Mouse (Mus musculus): Measurements from ENCODE around the gene Zfp715. TPM values are rescaled to one million over a fixed set of nuclear protein-coding genes. Genes with fewer than 3 reads are reported as not detected.
A peak's percentile ranks its signal among the peaks of the same experiment; 100 is the strongest.

Gene Zfp715
- total RNA-seq (2015) (26.5 and 26.8 TPM in 2 replicates), total RNA-seq (2017) (19.4 and 19.7 TPM in 2 replicates)

DNA sequence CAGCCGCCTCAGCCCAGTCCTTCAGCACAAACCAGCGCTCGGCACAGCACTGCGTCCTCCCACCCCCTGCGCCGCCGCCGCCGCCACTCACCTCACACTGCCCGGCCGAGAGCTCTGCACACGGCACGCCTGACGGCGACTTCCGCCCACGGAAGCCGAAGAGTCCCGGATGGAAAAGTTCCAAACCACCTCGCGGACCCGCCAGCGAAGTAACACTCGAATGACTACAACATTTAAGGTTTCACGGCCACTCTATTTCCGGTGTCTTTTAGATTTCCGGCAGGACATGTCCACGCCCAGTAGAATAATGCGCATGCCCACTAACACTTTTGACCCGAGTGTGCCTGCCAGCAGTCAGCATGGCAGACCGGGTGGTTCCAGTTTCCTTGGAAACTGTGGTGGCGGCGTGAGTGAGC, at the start of gene Zfp715:
Zfp715 (minus strand) TSS at position 282 of the 416 bp plus-strand sequence.
- peak; percentile 88 for ATAC-seq (replicated peaks; ENCODE audit: poor library complexity)

DNA sequence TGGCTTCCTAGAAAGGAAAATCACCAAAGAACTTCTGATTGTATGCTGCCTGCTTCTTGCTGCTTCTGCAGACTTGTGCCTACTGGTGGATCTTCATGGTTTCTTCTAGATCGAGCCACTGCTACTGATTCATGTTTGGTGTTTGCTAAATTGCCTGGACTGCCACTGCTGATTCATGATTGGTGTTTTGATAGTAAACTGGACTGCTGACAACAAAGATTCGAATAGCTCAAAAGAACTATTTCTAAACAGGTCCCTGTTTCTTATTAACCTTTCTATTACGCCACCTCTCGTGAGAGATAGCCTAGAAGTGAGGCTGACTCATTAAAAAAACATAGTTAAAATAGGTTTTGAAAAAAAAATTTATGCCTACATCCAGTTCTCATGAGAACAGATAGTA, 48.9 kb upstream of the Zfp715 start:
- ATAC-seq (replicated peaks; ENCODE audit: poor library complexity) = no peak

DNA sequence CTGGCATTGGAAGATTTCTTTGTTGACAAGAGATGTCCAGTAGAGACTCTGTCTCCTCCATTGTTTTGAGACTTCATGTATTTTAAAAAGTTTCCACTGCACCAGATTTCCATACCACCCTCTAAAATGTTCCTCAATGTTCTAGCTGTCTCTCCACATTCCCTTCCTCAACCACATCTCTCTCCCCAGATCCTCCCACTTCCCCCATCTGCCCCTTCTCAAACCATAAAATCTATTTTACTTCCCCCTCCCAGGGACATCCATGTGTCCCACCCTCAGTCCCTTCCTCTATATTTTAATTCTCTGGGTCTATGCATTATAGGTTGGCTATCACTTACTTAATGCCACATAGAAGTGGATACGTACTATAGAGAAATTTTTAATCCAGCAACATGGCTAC, 48.3 kb upstream of the Zfp715 start:
- peak; percentile 82 for ATAC-seq (replicated peaks; ENCODE audit: poor library complexity)

DNA sequence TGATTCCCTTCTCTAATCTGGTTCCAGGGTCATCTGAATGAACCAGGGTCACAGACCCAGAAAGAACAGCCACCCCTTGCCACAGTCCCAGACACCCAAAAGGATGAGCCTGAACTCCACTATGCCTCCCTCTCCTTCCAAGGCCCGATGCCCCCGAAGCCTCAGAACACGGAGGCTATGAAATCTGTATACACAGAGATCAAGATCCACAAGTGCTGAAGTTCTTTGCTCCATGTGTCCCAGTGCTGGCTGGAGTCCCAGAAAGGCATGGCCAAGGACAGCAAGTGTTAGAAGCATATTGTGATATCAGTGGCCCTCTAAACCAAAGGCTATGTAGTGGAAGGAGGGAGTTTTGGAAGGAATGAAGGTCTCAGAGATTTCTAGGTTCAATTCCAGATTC, 45.5 kb upstream of the Zfp715 start:
- ATAC-seq (replicated peaks; ENCODE audit: poor library complexity) = no peak

DNA sequence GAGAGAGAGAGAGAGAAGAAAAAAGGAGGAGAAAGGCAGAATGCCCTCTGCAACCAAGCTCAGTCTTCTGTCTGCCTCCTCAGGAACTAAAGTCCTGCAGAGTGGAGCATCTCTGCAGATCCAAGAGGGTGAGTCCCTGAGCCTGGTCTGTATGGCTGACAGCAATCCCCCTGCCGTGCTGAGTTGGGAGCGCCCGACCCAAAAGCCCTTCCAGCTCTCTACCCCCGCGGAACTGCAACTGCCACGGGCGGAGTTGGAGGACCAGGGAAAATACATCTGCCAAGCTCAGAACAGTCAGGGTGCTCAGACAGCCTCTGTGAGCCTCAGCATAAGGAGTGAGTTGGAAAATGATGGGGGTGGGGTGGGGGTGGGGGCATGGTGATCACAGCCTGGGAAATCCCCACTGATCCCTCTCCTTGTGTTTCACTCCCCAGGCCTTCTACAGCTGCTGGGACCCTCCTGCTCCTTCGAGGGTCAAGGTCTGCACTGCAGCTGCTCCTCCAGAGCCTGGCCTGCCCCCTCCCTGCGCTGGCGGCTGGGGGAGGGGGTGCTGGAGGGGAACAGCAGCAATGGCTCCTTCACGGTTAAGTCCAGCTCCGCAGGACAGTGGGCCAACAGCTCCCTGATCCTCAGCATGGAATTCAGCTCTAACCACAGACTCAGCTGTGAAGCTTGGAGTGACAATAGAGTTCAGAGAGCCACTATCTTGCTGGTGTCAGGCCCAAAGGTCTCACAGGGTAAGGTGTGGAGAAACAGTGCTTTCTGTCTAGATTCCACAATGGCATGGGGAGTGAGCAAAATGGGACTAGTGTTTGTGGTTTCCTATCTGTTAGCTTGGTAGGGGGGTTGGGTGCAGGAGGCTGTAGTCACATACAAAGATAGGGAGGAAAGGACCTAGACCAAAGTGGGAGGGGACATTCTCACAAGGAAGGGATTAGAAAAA, 42.1 kb upstream of the Zfp715 start:
- peak; percentile 43 for ATAC-seq (replicated peaks; ENCODE audit: poor library complexity)

DNA sequence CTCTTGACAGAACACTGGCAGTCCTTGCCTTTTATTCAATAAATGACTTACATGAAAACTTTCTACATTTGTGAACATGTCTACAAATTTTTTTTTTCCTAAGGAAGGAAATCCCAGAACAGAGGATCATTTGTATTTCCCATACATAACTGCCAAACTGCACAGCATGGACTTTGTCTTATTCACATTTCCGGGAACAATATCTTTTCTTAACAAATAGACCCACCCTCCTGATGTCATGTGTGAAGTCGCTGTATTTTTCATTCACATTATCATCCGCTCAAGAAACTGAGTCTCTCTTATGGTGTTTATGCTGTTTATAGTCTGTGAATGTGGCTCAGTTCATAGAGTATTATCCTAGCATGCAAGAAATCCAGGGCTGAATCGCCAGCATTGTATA, 40.7 kb upstream of the Zfp715 start:
- ATAC-seq (replicated peaks; ENCODE audit: poor library complexity) = no peak

DNA sequence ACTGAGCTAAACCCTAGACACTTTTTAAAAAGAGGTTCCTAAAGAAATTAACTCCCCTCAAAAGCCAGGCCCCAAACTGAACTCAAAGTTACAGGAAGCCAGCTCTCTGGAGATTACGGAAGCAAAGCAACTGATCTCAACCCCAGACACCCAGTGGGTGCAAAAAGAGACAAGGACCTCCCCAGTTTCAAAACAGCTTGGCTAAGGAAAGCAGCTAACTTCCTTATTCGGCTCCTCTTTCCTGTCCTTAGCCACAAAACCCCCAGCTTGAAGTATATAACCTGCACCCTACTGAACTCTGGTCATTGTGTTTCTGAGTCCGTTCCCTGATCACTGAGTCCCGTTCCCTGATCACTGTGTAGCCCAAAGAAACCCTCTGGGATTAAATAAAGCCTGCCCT, 40.0 kb upstream of the Zfp715 start:
- peak; percentile 71 for ATAC-seq (replicated peaks; ENCODE audit: poor library complexity)

DNA sequence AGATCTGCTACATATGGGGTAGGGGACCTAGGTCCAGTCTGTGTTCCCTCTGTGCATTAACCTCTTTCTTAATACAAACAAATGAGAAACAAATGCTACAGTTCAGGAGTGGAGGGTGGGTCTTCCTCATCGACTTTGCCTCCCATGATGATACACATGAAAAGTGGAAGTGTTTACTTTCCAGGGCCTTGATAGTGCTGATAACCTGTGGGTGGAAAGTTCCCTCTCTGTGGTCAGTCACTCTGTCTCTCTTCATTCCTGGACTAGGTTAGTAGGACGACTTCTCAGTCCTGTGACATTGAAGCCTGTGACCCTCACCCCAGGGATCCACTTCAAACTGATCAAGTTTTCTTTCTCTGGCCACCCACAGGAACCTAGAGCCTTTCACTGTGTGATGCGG, 38.1 kb upstream of the Zfp715 start, which contains the start of gene Siglecf:
Siglecf (plus strand) TSS at position 188 of the 400 bp plus-strand sequence.
- peak; percentile 26 for ATAC-seq (replicated peaks; ENCODE audit: poor library complexity)

DNA sequence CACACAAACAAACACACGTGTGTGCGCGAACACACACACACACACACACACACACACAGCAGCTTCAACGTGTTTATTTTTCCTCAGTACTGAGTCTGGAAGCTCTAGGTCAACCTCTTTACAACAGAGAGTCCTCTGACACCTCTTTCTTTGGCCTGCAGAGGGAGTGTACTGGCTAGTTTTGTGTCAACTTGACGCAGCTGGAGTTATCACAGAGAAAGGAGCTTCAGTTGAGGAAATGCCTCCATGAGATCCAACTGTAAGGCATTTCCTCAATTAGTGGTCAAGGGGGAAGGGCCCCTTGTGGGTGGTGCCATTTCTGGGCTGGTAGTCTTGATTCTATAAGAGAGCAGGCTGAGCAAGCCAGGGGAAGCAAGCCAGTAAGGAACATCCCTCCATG, 36.5 kb upstream of the Zfp715 start:
- peak; percentile 51 for ATAC-seq (replicated peaks; ENCODE audit: poor library complexity)

DNA sequence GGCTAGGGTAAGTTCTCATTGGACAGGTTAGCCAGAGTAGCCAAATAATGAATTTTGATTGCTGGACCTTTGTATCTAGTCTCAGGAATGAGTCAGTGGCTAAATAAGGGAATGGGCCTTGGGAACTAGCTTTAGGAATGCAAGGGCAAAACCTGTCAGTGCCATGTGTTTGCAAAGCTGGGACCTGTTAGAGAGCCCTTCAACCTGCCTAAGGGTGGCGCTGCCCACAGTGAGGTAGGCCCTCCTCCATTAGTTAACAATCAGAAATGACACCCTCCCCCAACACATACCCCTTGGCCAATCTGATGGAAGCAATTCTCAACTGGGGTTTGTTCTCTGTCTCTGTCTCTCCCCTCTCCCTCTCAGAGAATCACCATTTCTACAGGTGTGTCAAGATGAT, 33.5 kb upstream of the Zfp715 start:
- no peak for ATAC-seq (replicated peaks; ENCODE audit: poor library complexity)

DNA sequence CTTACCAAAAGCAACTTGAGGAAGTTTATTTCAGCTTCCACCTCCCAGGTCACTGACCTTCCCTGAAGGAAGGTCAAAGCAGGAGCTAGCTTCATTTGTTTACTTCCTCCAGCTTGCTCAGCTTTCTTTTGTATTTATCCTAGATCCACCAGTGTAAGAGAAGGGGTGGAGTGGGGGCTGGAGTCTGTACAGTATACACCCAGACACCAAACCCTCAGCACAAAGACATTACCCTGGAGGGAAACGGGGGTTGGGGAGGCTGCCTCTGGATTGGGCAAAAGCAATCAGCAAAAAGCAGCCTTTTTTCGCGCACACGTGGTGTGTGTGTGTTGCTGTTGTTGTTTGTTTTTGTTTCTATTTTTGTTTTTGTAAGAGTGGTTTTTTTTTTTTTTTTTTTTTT, 33.1 kb upstream of the Zfp715 start:
- ATAC-seq (replicated peaks; ENCODE audit: poor library complexity) = no peak

DNA sequence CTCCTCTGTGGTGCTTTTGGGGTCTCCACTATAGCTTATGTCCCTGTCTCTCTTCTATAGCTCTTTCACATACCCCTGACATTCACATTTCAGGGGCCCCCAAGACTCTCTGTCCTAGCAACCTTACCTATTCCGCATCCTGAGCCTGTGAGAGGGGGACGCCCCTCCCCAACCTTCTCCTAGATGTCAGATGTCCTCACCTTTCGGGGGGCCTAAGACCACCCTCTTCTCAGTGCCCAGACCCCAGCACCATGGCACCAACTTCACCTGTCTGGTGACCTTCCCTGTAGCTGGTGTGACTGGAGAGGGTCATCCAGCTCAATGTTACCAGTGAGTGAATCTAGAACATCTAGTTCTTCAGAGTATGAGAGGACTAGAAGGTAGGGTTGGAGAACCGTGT, 31.4 kb upstream of the Zfp715 start:
- ATAC-seq (replicated peaks; ENCODE audit: poor library complexity) = no peak

DNA sequence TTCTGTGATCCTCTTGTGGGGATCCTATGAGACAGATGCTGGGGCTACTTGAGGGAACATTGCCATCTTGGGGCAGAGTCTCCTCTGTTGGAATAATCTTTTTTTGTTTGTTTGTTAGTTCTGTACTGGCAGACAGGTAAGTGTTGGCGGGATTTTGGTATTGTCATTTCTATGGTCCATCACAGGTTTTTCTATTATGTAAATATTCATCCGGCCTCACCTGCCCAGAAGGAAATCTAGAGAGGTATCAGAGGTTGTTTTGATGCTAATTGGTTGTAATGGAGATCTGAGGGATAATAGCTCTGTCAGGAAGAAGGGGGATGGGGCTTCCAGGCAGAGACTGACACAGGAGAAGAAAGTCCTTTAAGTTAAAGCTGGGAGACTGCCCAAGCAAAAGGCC, 30.9 kb upstream of the Zfp715 start:
- no peak for ATAC-seq (replicated peaks; ENCODE audit: poor library complexity)

DNA sequence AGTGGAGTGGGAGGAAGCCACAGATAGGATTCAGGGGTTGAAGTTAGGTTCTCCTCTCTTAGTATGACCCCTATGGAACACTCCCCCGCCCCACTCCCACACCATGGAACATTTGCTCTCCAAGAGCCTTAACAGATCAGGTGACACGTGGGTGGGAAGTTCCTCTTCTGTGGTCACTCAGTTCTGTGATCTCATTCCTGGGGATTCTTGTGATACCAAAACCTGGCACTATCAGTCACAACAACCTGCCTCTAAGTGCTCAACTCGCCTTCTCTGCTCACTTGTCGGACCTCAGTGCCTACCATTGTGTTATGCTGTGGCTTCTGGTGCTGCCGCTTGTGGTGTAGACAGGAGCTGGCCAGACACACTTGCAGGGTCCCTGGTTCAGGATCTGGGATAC, 30.1 kb upstream of the Zfp715 start:
- ATAC-seq (replicated peaks; ENCODE audit: poor library complexity) = peak; percentile 81

DNA sequence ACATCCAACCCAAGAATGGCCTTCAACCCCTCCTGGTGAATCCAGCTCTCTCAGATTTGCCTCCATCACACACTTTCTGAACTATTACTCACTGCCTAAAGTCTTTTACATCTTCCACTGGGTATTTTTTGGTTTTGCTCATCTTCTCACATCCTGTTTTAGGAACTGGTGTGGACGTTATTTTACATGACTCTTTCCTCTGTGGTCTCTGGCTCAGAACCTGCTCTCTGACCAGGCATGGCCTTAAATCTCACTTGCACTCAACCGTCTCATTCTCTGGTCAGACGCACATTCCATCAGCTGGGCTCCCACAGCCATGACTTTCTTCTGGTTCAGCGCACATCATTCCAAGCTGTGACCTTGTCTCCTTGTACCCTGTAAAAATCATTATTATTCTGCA, 27.7 kb upstream of the Zfp715 start:
- 0 out of 2 replicates have a peak, but pooled peaks have one; percentile 20 for ATAC-seq (replicated peaks; ENCODE audit: poor library complexity)

DNA sequence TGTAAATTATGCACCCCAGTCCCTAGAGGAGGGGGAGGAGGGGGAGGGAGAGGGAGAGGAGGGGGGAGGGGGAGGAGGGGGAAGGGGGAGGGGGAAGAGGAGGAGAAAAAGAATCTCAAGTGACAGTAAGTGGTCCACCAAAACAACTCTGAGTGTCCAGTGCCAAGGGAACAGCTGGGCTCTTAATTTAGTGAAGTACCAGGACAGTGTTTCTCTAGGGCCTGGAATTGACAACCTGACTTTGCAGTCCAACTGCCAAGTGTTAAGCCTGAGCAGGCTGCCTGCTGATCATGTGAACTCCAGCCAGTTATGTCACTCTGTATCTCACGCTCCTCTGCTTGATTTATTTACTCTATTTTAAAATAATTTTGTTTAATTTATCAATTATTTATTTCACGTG, 20.8 kb upstream of the Zfp715 start:
- no peak for ATAC-seq (replicated peaks; ENCODE audit: poor library complexity)

DNA sequence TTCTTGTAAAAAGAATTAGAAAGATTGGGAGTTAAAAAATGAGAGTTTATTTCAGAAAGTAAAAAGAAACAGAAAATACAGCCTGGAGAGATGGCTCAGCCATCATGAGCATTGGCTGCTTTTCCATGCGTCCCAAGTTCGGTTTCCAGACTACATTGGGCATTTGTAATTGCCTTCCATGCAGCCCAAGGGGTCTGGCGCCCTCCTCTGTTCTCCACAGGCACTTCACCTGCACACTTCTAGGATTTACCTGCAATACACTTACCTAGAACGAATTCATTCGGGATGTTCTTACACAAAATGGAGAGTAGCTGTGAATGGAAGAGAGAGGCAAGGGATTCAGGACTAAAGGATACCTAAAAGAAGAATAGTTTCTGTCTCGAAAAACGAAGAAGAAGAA, 20.1 kb upstream of the Zfp715 start:
- ATAC-seq (replicated peaks; ENCODE audit: poor library complexity) = peak; percentile 87

DNA sequence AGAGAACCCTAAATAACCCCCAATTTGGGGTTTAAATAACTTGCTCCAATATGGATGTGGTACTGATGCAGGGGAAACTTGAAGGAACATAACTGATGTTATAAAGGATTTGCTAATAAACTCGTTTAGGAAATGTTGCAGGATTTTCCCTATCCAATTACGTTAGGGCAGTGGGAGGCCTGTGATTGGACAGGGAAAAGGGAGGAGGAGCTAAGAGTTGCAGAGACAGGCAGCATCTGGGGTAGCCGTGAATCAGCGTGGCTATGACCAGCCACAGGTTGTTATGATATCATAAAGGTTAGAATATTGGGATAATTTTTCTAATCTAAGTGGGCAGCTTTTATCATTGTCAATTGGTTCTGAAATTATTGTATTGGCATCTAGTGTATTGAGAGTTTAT, 15.0 kb upstream of the Zfp715 start:
- no peak for ATAC-seq (replicated peaks; ENCODE audit: poor library complexity)

DNA sequence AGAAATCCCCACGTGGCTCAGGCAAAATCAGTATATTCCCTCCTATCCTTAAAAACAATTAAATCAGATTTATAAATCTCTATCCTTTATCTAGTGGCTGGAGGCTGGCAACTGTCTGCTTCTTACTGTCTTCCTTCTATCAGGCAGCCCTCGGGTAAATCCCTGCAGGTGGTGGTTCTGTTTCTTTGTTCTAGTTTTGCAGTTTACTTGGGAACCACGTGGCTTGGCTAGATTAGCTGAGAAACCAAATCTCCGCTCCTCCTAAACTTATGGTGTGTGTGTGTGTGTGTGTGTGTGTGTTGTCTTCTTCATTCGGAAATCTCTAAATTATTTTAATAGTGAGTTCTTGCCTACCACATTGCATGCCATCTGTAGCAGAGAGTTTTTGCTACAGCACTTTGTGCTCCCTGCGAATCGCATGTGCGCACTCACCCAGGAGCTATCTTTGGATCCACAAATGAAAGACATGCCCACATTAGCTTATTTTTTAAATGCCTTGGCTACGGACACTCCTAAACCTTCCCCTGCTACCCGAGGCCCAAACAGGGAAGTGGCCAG, 13.2 kb upstream of the Zfp715 start:
- no peak for ATAC-seq (replicated peaks; ENCODE audit: poor library complexity)

DNA sequence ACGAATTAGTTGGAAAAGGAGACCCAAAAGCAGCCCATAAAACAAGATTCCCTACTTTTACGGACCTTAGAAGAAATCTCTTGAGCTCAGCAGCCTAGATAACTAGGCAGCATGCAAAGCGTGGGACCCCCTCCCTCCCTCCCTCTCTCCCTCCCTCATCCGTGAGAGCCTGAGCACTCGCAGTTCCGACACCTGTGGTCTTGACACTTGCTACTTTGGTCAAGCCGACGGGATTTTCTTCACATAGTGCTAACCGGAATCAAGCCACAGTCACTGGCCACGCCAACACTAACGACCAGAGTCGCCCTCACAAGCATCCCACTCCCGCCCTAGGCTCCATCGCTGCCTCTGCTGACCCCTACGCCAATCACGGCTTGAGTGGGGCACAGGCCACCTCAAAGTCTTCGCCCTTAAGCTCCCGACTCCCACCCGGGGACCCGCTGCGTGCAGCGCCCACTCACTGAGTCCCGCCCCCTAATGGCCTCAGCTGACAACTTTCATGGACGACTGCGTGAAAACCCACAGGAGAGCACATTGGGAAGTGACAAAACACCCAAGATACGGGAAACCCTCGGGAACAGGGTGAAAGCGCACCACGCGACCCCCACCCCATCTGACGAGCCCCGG, 595 bp downstream of the Zfp715 start:
- peak; percentile 38 for ATAC-seq (replicated peaks; ENCODE audit: poor library complexity)

DNA sequence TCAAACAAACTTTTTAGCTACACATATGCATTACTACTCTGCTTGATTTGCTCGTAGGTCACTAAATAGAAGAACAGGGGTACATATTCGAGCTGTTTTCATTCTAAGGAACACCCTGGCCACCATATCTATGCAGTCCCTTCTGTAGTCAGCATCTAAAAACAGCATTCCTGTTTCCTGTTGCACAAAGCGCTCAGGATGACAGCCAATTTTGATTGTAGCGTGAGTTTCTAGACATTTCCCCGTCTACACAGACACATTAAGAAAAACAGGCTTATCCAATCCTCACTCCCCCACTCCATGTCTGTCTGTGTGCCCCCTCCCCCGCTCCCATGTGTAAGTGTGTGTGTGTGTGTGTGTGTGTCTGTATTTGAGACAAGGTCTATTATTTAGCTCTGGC, 1.5 kb downstream of the Zfp715 start:
- no peak for ATAC-seq (replicated peaks; ENCODE audit: poor library complexity)

DNA sequence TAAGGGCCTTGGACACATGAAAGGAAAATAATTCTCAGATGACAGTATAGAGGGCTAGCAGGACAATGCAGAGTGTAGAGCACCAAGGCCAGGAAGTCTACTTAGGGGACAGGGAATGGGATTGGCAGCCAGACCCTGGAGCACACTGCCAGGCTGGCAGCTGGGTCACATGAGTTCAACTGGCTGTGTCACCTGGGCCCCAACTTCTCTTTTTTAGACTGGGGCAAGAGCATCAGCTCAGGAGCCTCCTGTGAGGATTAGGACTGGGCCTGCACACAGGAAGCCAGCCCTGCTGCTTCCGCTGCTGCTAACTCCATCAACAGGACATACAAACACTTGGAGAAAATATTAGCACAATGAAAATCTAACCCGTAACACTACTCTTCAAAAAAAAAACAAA, 4.0 kb downstream of the Zfp715 start:
- no peak for ATAC-seq (replicated peaks; ENCODE audit: poor library complexity)
